Mouse (Mus musculus) ES-E14 (cell line): Measurements from ENCODE around the gene Armc7. TPM values are rescaled to one million over a fixed set of nuclear protein-coding genes. Genes with fewer than 3 reads are reported as not detected.
"Not testable (repeated sequence)": the region's sequence is repeated elsewhere in the genome, so short reads cannot be mapped to it uniquely, and the experiment has no call there.

Experiments
- DNase-seq: peaks from one replicate; pipeline ENCODE4 v3.0.0-alpha.2; 2013; ENCODE audit warnings: low read depth, low spot score
- H3K27ac ChIP-seq: 2 replicates; pipeline ENCODE4 v1.5.1; 2012; ENCODE audit warnings: low read depth, mild to moderate bottlenecking, low read length, moderate library complexity, mixed read lengths; ENCODE audit not compliant: poor library complexity, insufficient read depth, severe bottlenecking
- H3K36me3 ChIP-seq: 2 replicates; pipeline ENCODE4 v1.6.1; 2012; ENCODE audit warnings: mild to moderate bottlenecking, low read length, moderate library complexity, mixed read lengths; ENCODE audit not compliant: control insufficient read depth, poor library complexity, insufficient read depth, severe bottlenecking
- H3K4me1 ChIP-seq, 2 experiments: fragments of 150-350 bp in 1 of 2; sonication (generic) in 1 of 2; 2 replicates each; pipeline ENCODE4 v1.6.1; 2012; ENCODE audit warnings: low read length in 2 of 2, mild to moderate bottlenecking in 1 of 2, mixed read lengths in 1 of 2; ENCODE audit not compliant: control insufficient read depth in 2 of 2, insufficient read depth in 2 of 2, poor library complexity in 1 of 2
- H3K4me3 ChIP-seq, 2 experiments: fragments of 150-350 bp in 1 of 2; sonication (generic) in 1 of 2; 2 replicates each; pipeline ENCODE4 v1.5.1; 2012; ENCODE audit warnings: low read length in 2 of 2, low read depth in 1 of 2, mild to moderate bottlenecking in 1 of 2, mixed read lengths in 1 of 2; ENCODE audit not compliant: insufficient read depth in 1 of 2, poor library complexity in 1 of 2, severe bottlenecking in 1 of 2
- H3K9ac ChIP-seq: 2 replicates; pipeline ENCODE4 v1.6.1; 2012; ENCODE audit warnings: low read depth, mild to moderate bottlenecking, low read length, mixed read lengths; ENCODE audit not compliant: poor library complexity, insufficient read depth, severe bottlenecking
- H3K9me3 ChIP-seq: fragments of 150-350 bp; sonication (generic); 2 replicates; pipeline ENCODE4 v1.6.1; 2012; ENCODE audit warnings: low read depth, mild to moderate bottlenecking, low read length; ENCODE audit not compliant: control insufficient read depth, insufficient read depth
- CHD2 ChIP-seq: IDR thresholded peaks from 2 replicates; pipeline ENCODE4 v1.6.1; 2014; ENCODE audit warnings: mild to moderate bottlenecking, low read depth, low read length, inconsistent platforms
- HCFC1 ChIP-seq: IDR thresholded peaks from 2 replicates; pipeline ENCODE4 v1.6.1; 2012; ENCODE audit warnings: low read length, inconsistent platforms, borderline replicate concordance; ENCODE audit not compliant: insufficient read depth
- MAFK ChIP-seq: IDR thresholded peaks from 2 replicates; pipeline ENCODE4 v1.6.1; 2014; ENCODE audit warnings: mild to moderate bottlenecking, low read depth, low read length, inconsistent platforms; ENCODE audit not compliant: insufficient read depth
- ZC3H11A ChIP-seq: IDR thresholded peaks from 2 replicates; pipeline ENCODE4 v1.6.1; 2012; ENCODE audit warnings: low read depth, mild to moderate bottlenecking, inconsistent platforms, low read length, borderline replicate concordance
- ZNF384 ChIP-seq: IDR thresholded peaks from 2 replicates; pipeline ENCODE4 v1.6.1; 2012; ENCODE audit warnings: low read depth, low read length, inconsistent platforms
- in situ Hi-C, 2 experiments: fragments of 600-800 bp; cut with MboI; formaldehyde crosslinking; loops; one replicate each; pipeline ENCODE4 v1.15.1; 2025; ENCODE audit warnings: low sequenced_read_pairs in 2 of 2, inconsistent platforms in 1 of 2; ENCODE audit not compliant: unreplicated experiment in 2 of 2
- total RNA-seq: library from RNA; depleted of rRNA; stranded (reverse); fragments of 300-350 nt; gene quantifications from 2 replicates; pipeline ENCODE4 v1.2.3, GENCODE M21; 2012

The Armc7 gene
- total RNA-seq, 1 experiment, result 4.8 TPM

GRCm38 (mm10) chr11:115473626-115474275 lies 1.7 kb upstream of the Armc7 start:
- TF ChIP-seq ZC3H11A (peak; percentile 42; the same call in 1 of the 2 replicates), CHD2 (no peak), HCFC1 (peak; percentile 60; the same call in 1 of the 2 replicates), ZNF384 (no peak), MAFK (peak; percentile 96)
- Histone ChIP-seq H3K27ac (peak overlapping the region; percentile 41; the same call in 1 of the 2 replicates), H3K9ac (peak overlapping the region; percentile 60; the same call in 1 of the 2 replicates), H3K36me3 (no peaks in the 10 kb centered on the region), H3K9me3 (no peaks in the 10 kb centered on the region), H3K4me3 (peak overlapping the region; percentile 27 to 35; a peak in 3 of 4 replicates), H3K4me1 (peaks cover 4 to 27% of the 10 kb centered on the region in 2 experiments; a peak in 3 of 4 replicates)
- in situ Hi-C loops, result no loop called here
- DNase-seq, result peak; percentile 99

- H3K9ac ChIP-seq, result peak overlapping the region; percentile 81
- peak overlapping the region; percentile 83 to 90 for H3K4me3 ChIP-seq
- no peaks in the 10 kb centered on the region for H3K36me3 ChIP-seq
- in situ Hi-C loops, result no loop called here
- no peak for TF ChIP-seq ZNF384
- TF ChIP-seq MAFK, result no peak
- no peak for TF ChIP-seq ZC3H11A
- no peak for TF ChIP-seq CHD2
- no peak for TF ChIP-seq HCFC1
- H3K4me1 ChIP-seq, result peaks cover 4 to 23% of the 10 kb centered on the region in 2 experiments; a peak in 3 of 4 replicates
- no peaks in the 10 kb centered on the region for H3K9me3 ChIP-seq
- DNase-seq, result no peak
- no peak overlapping the region for H3K27ac ChIP-seq
Observed at GRCm38 (mm10) chr11:115475758-115476237, 331 bp downstream of the Armc7 start.

- H3K36me3 ChIP-seq, H3K27ac ChIP-seq, H3K9me3 ChIP-seq, DNase-seq, in situ Hi-C loops, H3K9ac ChIP-seq: not testable (repeated sequence)
- 0 out of 4 replicates have a peak overlapping the region, but pooled peaks of 1 of the 2 experiments have one; percentile 90 for H3K4me3 ChIP-seq
- peaks cover 4 to 22% of the 10 kb centered on the region in 2 experiments; a peak in 3 of 4 replicates for H3K4me1 ChIP-seq
Observed at GRCm38 (mm10) chr11:115476630-115477029, 1.2 kb downstream of the Armc7 start.

- H3K27ac ChIP-seq, DNase-seq, in situ Hi-C loops, H3K4me3 ChIP-seq, H3K36me3 ChIP-seq, H3K9ac ChIP-seq, H3K9me3 ChIP-seq: not testable (repeated sequence)
- H3K4me1 ChIP-seq, result peaks cover 4 to 18% of the 10 kb centered on the region in 2 experiments; a peak in 3 of 4 replicates
Observed at GRCm38 (mm10) chr11:115477388-115477787, 1.9 kb downstream of the Armc7 start.

GRCm38 (mm10) chr11:115478296-115478938 lies 3.0 kb downstream of the Armc7 start:
- no peak for TF ChIP-seq HCFC1
- no peak for TF ChIP-seq MAFK
- TF ChIP-seq ZC3H11A, result no peak
- no peak for TF ChIP-seq ZNF384
- in situ Hi-C loops, result no loop called here
- H3K27ac ChIP-seq, result no peak overlapping the region
- peaks cover 4 to 11% of the 10 kb centered on the region in 2 experiments; a peak in 3 of 4 replicates for H3K4me1 ChIP-seq
- DNase-seq, result no peak
- H3K9ac ChIP-seq, result no peak overlapping the region
- no peaks in the 10 kb centered on the region for H3K36me3 ChIP-seq
- H3K4me3 ChIP-seq, result no peak overlapping the region
- no peaks in the 10 kb centered on the region for H3K9me3 ChIP-seq
